9 mouse cellular contexts compared by ENCODE assay signal in genomic region chr9:117252411-117252861, GRCm38 (mm10).
A peak's percentile ranks its signal among the peaks of the same experiment; 100 is the strongest.
DNase-seq lines count a peak whose midpoint lies in the region; ATAC-seq and TF ChIP-seq lines count a peak whose summit lies in the region.
"Had no signal": no experiment of that assay in that cellular context is flagged by ENCODE, and none has a peak within 500 bp of the region (broad histone marks: within the 10 kb centered on the region; RNA-seq: fewer than 3 reads in every experiment).

No protein-coding gene starts in this region.

- DNase-seq in layer of hippocampus, adult 2 months (ENCODE audit: low spot score in 2 of 2): peak in 1 of 2 experiments; percentile 11
- DNase-seq in layer of hippocampus, adult 9-11 months: no peak
- peak; percentile 63 to 67 for DNase-seq in heart, adult 9 months (ENCODE audit: low spot score in 2 of 2)
- peak; percentile 33 for DNase-seq in kidney, adult 9 months
- DNase-seq in lung, adult 18-20 months: peak; percentile 67 to 73
- DNase-seq in natural killer cell, adult 2 months (ENCODE audit: low spot score in 2 of 2): no peak

- H3K4me1 ChIP-seq in embryonic facial prominence, embryonic 13.5 days: peaks cover 33% of the 10 kb centered on the region
- peaks cover 42% of the 10 kb centered on the region for H3K4me1 ChIP-seq in neural tube, embryonic 15.5 days

- H3K4me3 ChIP-seq in layer of hippocampus, adult 2 months: peak overlapping the region; percentile 56
- H3K4me3 ChIP-seq in embryonic facial prominence, embryonic 13.5 days: peak overlapping the region; percentile 74
- peak overlapping the region; percentile 66 for H3K4me3 ChIP-seq in neural tube, embryonic 15.5 days (replicated peaks)

- no peaks in the 10 kb centered on the region for H3K36me3 ChIP-seq in embryonic facial prominence, embryonic 13.5 days
- H3K36me3 ChIP-seq in neural tube, embryonic 15.5 days: no peaks in the 10 kb centered on the region

- peak overlapping the region; percentile 14; the same call in 1 of the 2 replicates for H3K27ac ChIP-seq in layer of hippocampus, adult 2 months
- H3K27ac ChIP-seq in embryonic facial prominence, embryonic 13.5 days: peak overlapping the region; percentile 94
- H3K27ac ChIP-seq in neural tube, embryonic 15.5 days (replicated peaks): peak overlapping the region; percentile 90

- under 1% methylated on average over 10 of the region's 10 CpGs for WGBS in embryonic facial prominence, embryonic 13.5 days
- 2% methylated on average over 10 of the region's 10 CpGs for WGBS in neural tube, embryonic 15.5 days

- H3K9ac ChIP-seq in embryonic facial prominence, embryonic 13.5 days: peak overlapping the region; percentile 89
- H3K9ac ChIP-seq in neural tube, embryonic 15.5 days (replicated peaks): peak overlapping the region; percentile 77

- ATAC-seq in embryonic facial prominence, embryonic 13.5 days (ENCODE audit: insufficient number of reproducible peaks, insufficient read depth, low FRiP score, low TSS enrichment, low read depth): 0 out of 2 replicates have a peak, but pooled peaks have one; percentile 12
- peak; percentile 83 for ATAC-seq in neural tube, embryonic 15.5 days (ENCODE audit: low FRiP score)

- no peak for TF ChIP-seq CTCF in layer of hippocampus, adult 2 months (conservative IDR thresholded peaks at IDR 0.05)

- H3K9me3 ChIP-seq in embryonic facial prominence, embryonic 13.5 days: no peaks in the 10 kb centered on the region
- H3K9me3 ChIP-seq in neural tube, embryonic 15.5 days (replicated peaks): no peaks in the 10 kb centered on the region

- H3K4me2 ChIP-seq in embryonic facial prominence, embryonic 13.5 days: peak overlapping the region; percentile 78
- peak overlapping the region; percentile 77 for H3K4me2 ChIP-seq in neural tube, embryonic 15.5 days

- no peaks in the 10 kb centered on the region for H3K27me3 ChIP-seq in embryonic facial prominence, embryonic 13.5 days
- H3K27me3 ChIP-seq in neural tube, embryonic 15.5 days (replicated peaks): no peaks in the 10 kb centered on the region
- H3K27me3 ChIP-seq: CH12.LX had no signal

Comparison
In these comparisons a context has a peak if more than half of its experiments do, and no peak if none do; other contexts are left out.
1. DNase-seq: peak in heart, adult 9 months (2 of 2), kidney, adult 9 months (single experiment) and lung, adult 18-20 months (2 of 2); none in layer of hippocampus, adult 9-11 months (single experiment) and natural killer cell, adult 2 months (0 of 2).
2. H3K27ac ChIP-seq: peak in every context shown above with its lines; median percentile 94 in embryonic facial prominence, embryonic 13.5 days; 90 in neural tube, embryonic 15.5 days; 14 in layer of hippocampus, adult 2 months.
3. Peak in every context shown above with its lines, with median percentiles within 50 percentile points of each other: H3K4me3 ChIP-seq.